Mouse (Mus musculus): ENCODE results near the gene Mybpc2.

DNA sequence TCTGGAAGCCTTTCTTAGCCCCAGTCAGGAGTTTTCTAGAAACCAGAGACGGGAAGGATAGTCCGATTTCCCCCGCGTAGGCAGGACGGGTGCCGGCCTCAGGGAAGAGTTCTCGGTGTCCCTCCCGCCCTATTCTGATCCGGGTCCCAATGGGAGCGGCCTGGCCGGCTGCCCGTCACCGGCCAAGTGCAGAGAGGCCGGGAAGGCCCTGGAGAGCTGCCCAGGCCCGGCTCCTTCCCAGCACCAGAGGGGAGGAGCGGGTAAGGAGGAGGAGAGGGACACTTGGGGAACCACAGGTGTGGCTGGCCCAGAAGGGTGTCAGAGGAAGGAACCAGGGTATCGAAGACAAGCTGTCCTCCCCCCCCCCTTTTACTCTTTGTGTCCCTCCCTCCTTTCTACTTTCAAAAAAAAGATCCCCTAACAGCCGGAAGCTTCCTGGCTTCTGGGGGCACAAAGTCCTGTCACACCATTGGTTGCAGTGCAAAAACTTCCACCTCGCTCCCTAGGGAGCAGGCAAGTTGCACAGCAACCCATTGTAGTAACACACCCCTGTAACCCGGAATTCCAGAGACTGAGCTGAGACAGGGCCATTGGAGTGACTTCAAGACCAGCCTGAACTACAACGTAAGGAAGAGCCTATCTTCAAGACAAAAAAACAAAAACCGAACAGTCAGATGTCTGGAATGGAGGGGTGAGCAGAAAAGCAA is 823 bp upstream of the Mybpc2 start:
- no peak for TF ChIP-seq CTCF (IDR thresholded peaks at IDR 0.05; ENCODE audit: borderline replicate concordance, extremely low read depth, insufficient read depth, insufficient read length)
- TF ChIP-seq POLR2A (IDR thresholded peaks at IDR 0.05; ENCODE audit: borderline replicate concordance, extremely low read depth, insufficient read depth, insufficient read length, poor library complexity, severe bottlenecking) = no peak
